Mouse (Mus musculus): ENCODE results near the gene Ap5b1. TPM values are rescaled to one million over a fixed set of nuclear protein-coding genes. Genes with fewer than 3 reads are reported as not detected.

Gene Ap5b1
- total and polyA plus RNA-seq, 2 experiments from 2014 or later: 1.9 to 14.5 TPM

GRCm38 (mm10) chr19:5569521-5569920 is 1.7 kb downstream of the Ap5b1 start:
- H3K4me2 ChIP-seq (ENCODE audit: low read depth, low read length, poor library complexity, severe bottlenecking): no peak overlapping the region
- no peak overlapping the region for H3K27ac ChIP-seq (ENCODE audit: low read depth, low read length)
- no peaks in the 10 kb centered on the region for H3K9me3 ChIP-seq (ENCODE audit: low read length)
- no peak for ATAC-seq (ENCODE audit: low FRiP score)
- TF ChIP-seq CTCF (IDR thresholded peaks at IDR 0.05): no peak
- 91% methylated on average over 10 of the region's 10 CpGs for WGBS
- peaks cover 4% of the 10 kb centered on the region; the same call in 1 of the 2 replicates for H3K27me3 ChIP-seq (ENCODE audit: insufficient read depth, low read length)
- H3K9ac ChIP-seq (replicated peaks; ENCODE audit: low read length, poor library complexity, severe bottlenecking): no peak overlapping the region
- DNase-seq (ENCODE audit: low spot score): no peak
- no peak overlapping the region for H3K4me3 ChIP-seq (ENCODE audit: low read depth, low read length)
- H3K4me1 ChIP-seq (ENCODE audit: insufficient read depth, low read length): 0 out of 2 replicates have a peak, but pooled peaks cover 4% of the 10 kb centered on the region
- peaks cover 14% of the 10 kb centered on the region; the same call in 1 of the 2 replicates for H3K36me3 ChIP-seq (ENCODE audit: insufficient read depth, low read length)

DNA sequence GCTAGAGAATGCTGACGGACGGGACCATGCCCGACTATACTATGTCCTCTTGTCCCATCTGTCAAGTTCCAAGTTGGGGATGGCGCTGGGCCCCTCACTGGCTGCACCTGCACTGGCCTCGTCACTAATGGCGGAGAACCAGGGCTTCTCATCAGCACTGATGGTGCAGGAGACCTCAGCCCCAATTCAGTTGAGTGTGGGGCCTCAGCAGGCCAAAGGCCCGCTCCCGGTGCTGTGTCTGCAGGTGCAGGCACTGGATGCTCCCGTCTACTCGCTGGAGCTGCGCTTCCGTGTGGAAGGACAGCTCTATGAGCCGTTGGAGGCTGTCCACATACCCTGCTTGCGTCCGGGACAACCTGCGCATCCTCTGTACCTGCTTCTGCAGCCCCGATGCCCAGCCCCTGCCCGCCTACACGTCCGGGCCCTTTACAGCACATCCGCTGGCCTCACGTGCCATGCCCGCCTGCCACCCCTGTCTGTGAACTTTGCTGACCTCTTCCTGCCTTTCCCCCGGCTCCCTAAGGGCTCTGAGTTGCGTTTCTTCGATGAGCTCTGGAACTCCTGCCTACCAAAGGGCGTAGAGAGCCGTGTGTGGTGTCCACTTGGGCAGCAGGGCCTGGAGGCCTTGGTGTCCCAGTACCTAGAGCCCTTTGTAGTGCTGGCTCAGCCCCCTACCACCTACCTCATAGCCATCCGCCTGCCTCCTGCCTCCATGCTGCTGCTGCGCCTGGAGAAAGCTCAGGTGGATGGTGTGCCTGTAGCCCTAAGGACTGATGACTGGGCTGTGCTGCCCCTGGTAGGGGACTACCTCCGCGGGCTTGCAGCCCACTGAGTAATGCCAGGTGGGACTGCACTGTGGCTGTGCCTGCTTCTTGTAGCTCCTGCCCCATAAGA is 2.8 kb downstream of the Ap5b1 start:
- H3K4me2 ChIP-seq (ENCODE audit: low read depth, low read length, poor library complexity, severe bottlenecking): no peak overlapping the region

GRCm38 (mm10) chr19:5571831-5572230 is 4.0 kb downstream of the Ap5b1 start:
- WGBS: 79% methylated on average over 5 of the region's 5 CpGs
- peaks cover 14% of the 10 kb centered on the region; the same call in 1 of the 2 replicates for H3K36me3 ChIP-seq (ENCODE audit: insufficient read depth, low read length)
- DNase-seq (ENCODE audit: low spot score) (no peak), ATAC-seq (ENCODE audit: low FRiP score) (no peak)
- H3K4me2 ChIP-seq (ENCODE audit: low read depth, low read length, poor library complexity, severe bottlenecking): no peak overlapping the region
- H3K4me3 ChIP-seq (ENCODE audit: low read depth, low read length): no peak overlapping the region
- TF ChIP-seq CTCF (IDR thresholded peaks at IDR 0.05): no peak
- H3K4me1 ChIP-seq (ENCODE audit: insufficient read depth, low read length): 0 out of 2 replicates have a peak, but pooled peaks cover 4% of the 10 kb centered on the region
- no peak overlapping the region for H3K27ac ChIP-seq (ENCODE audit: low read depth, low read length)
- no peak overlapping the region for H3K9ac ChIP-seq (replicated peaks; ENCODE audit: low read length, poor library complexity, severe bottlenecking)
- H3K9me3 ChIP-seq (ENCODE audit: low read length): no peaks in the 10 kb centered on the region
- no peaks in the 10 kb centered on the region for H3K27me3 ChIP-seq (ENCODE audit: insufficient read depth, low read length)

More for the DNA sequence above, 2.8 kb downstream of the Ap5b1 start:
- Histone ChIP-seq H3K9ac (replicated peaks; ENCODE audit: low read length, poor library complexity, severe bottlenecking) (no peak overlapping the region), H3K27me3 (ENCODE audit: insufficient read depth, low read length) (0 out of 2 replicates have a peak, but pooled peaks cover 3% of the 10 kb centered on the region), H3K36me3 (ENCODE audit: insufficient read depth, low read length) (peaks cover 14% of the 10 kb centered on the region; the same call in 1 of the 2 replicates), H3K9me3 (ENCODE audit: low read length) (no peaks in the 10 kb centered on the region), H3K4me3 (ENCODE audit: low read depth, low read length) (no peak overlapping the region), H3K4me1 (ENCODE audit: insufficient read depth, low read length) (0 out of 2 replicates have a peak, but pooled peaks cover 4% of the 10 kb centered on the region), H3K27ac (ENCODE audit: low read depth, low read length) (no peak overlapping the region)
- ATAC-seq (ENCODE audit: low FRiP score) (no peak), DNase-seq (ENCODE audit: low spot score) (no peak)
- WGBS: 93% methylated on average over 32 of the region's 32 CpGs
- TF ChIP-seq CTCF (IDR thresholded peaks at IDR 0.05): no peak

GRCm38 (mm10) chr19:5572331-5573125 is 4.7 kb downstream of the Ap5b1 start:
- Histone ChIP-seq H3K4me1 (ENCODE audit: insufficient read depth, low read length) (0 out of 2 replicates have a peak, but pooled peaks cover 4% of the 10 kb centered on the region), H3K27me3 (ENCODE audit: insufficient read depth, low read length) (no peaks in the 10 kb centered on the region), H3K9me3 (ENCODE audit: low read length) (no peaks in the 10 kb centered on the region), H3K9ac (replicated peaks; ENCODE audit: low read length, poor library complexity, severe bottlenecking) (no peak overlapping the region), H3K4me3 (ENCODE audit: low read depth, low read length) (no peak overlapping the region), H3K4me2 (ENCODE audit: low read depth, low read length, poor library complexity, severe bottlenecking) (no peak overlapping the region), H3K27ac (ENCODE audit: low read depth, low read length) (no peak overlapping the region), H3K36me3 (ENCODE audit: insufficient read depth, low read length) (peaks cover 14% of the 10 kb centered on the region; the same call in 1 of the 2 replicates)
- 90% methylated on average over 19 of the region's 19 CpGs for WGBS
- ATAC-seq (ENCODE audit: low FRiP score) (no peak), DNase-seq (ENCODE audit: low spot score) (no peak)
- TF ChIP-seq CTCF (IDR thresholded peaks at IDR 0.05): no peak

- H3K4me1 ChIP-seq (ENCODE audit: insufficient read depth, low read length): no peaks in the 10 kb centered on the region
- H3K4me3 ChIP-seq (ENCODE audit: low read depth, low read length): no peak overlapping the region
- no peak overlapping the region for H3K4me2 ChIP-seq (ENCODE audit: low read depth, low read length, poor library complexity, severe bottlenecking)
- ATAC-seq (ENCODE audit: low FRiP score) (no peak), DNase-seq (ENCODE audit: low spot score) (no peak)
- no peak for TF ChIP-seq CTCF (IDR thresholded peaks at IDR 0.05)
- 93% methylated on average over 1 of the region's 1 CpGs for whole genome bisulfite sequencing
- H3K9ac ChIP-seq (replicated peaks; ENCODE audit: low read length, poor library complexity, severe bottlenecking): no peak overlapping the region
- no peaks in the 10 kb centered on the region for H3K9me3 ChIP-seq (ENCODE audit: low read length)
- H3K27ac ChIP-seq (ENCODE audit: low read depth, low read length): no peak overlapping the region
- peaks cover 8% of the 10 kb centered on the region; the same call in 1 of the 2 replicates for H3K36me3 ChIP-seq (ENCODE audit: insufficient read depth, low read length)
- H3K27me3 ChIP-seq (ENCODE audit: insufficient read depth, low read length): no peaks in the 10 kb centered on the region
Measured at GRCm38 (mm10) chr19:5575336-5575735, 7.5 kb downstream of the Ap5b1 start.

All from midbrain, postnatal 0 days (tissue).